In genomic region chr11:70969271-70969794, GRCm38 (mm10) we compare ENCODE assay signal across 8 mouse cellular contexts. TPM values are rescaled to one million over a fixed set of nuclear protein-coding genes. Genes with fewer than 3 reads are reported as not detected.
DNase-seq lines count a peak whose midpoint lies in the region; ATAC-seq lines count a peak whose summit lies in the region.

No protein-coding gene starts in this region.

- H3K27me3 ChIP-seq in hindbrain, embryonic 16.5 days (replicated peaks; ENCODE audit: control insufficient read depth, insufficient read depth, low read length), result no peaks in the 10 kb centered on the region
- no peaks in the 10 kb centered on the region for H3K27me3 ChIP-seq in midbrain, embryonic 12.5 days

- peak overlapping the region; percentile 88 for H3K4me2 ChIP-seq in hindbrain, embryonic 16.5 days (ENCODE audit: low read length)
- H3K4me2 ChIP-seq in midbrain, embryonic 12.5 days (replicated peaks), result peak overlapping the region; percentile 80

- H3K9ac ChIP-seq in hindbrain, embryonic 16.5 days (ENCODE audit: low read depth, low read length), result peak overlapping the region; percentile 93
- H3K9ac ChIP-seq in midbrain, embryonic 12.5 days (replicated peaks), result peak overlapping the region; percentile 87

- peak overlapping the region; percentile 92 for H3K27ac ChIP-seq in hindbrain, embryonic 16.5 days (ENCODE audit: low read depth, low read length)
- peak overlapping the region; percentile 85 for H3K27ac ChIP-seq in midbrain, embryonic 12.5 days (replicated peaks)

- 1% methylated on average over 25 of the region's 25 CpGs for WGBS in hindbrain, embryonic 16.5 days
- under 1% methylated on average over 25 of the region's 25 CpGs for WGBS in midbrain, embryonic 12.5 days

- peak overlapping the region; percentile 94 for H3K4me3 ChIP-seq in hindbrain, embryonic 16.5 days (ENCODE audit: low read length)
- peak overlapping the region; percentile 74 for H3K4me3 ChIP-seq in midbrain, embryonic 12.5 days

- peak; percentile 22; the same call in 1 of the 2 replicates for ATAC-seq in frontal cortex, adult (ENCODE audit: low TSS enrichment)
- peak; percentile 19 for ATAC-seq in hindbrain, embryonic 16.5 days
- ATAC-seq in midbrain, embryonic 12.5 days (ENCODE audit: low FRiP score, low read depth), result peak; percentile 13

- no peak for DNase-seq in frontal cortex, postnatal 36 days (ENCODE audit: low spot score in 2 of 2)
- peak; percentile 10 for DNase-seq in thymus, postnatal 0 days (ENCODE audit: low spot score)
- no peak for DNase-seq in thymus, postnatal 14 days
- DNase-seq in cerebellum, adult 9-10 months, result no peak
- DNase-seq in frontal cortex, postnatal 14 days (ENCODE audit: low spot score in 2 of 2), result no peak

- peaks cover 15% of the 10 kb centered on the region for H3K4me1 ChIP-seq in hindbrain, embryonic 16.5 days (ENCODE audit: control insufficient read depth, insufficient read depth, low read depth, low read length)
- H3K4me1 ChIP-seq in midbrain, embryonic 12.5 days, result peaks cover 15% of the 10 kb centered on the region

- H3K9me3 ChIP-seq in hindbrain, embryonic 16.5 days (ENCODE audit: control insufficient read depth, low read length), result no peaks in the 10 kb centered on the region
- no peaks in the 10 kb centered on the region for H3K9me3 ChIP-seq in midbrain, embryonic 12.5 days

- H3K36me3 ChIP-seq in hindbrain, embryonic 16.5 days (ENCODE audit: control insufficient read depth, insufficient read depth, low read length), result peaks cover 23% of the 10 kb centered on the region
- peaks cover 35% of the 10 kb centered on the region for H3K36me3 ChIP-seq in midbrain, embryonic 12.5 days

RNA-seq across cellular contexts. Expression of gene Nup88, which starts 0.4 kb away (rescaled TPM):
- polyA plus RNA-seq in thymus, postnatal 0 days (2015; fragmentation: Nextera tagmentation; extraction: Ambion mirVana), result 110 and 111 TPM in 2 replicates
- polyA plus RNA-seq in hindbrain, embryonic 16.5 days (2015; fragmentation: Nextera tagmentation; extraction: Ambion mirVana), result 108 and 116 TPM in 2 replicates
- polyA plus RNA-seq in midbrain, embryonic 12.5 days (2016; fragmentation: Nextera tagmentation; extraction: Ambion mirVana), result 148 and 151 TPM in 2 replicates

RNA-seq across cellular contexts. Expression of gene Rpain, which starts 0.7 kb away (rescaled TPM):
- 85.4 and 92.6 TPM in 2 replicates for polyA plus RNA-seq in thymus, postnatal 0 days (2015; fragmentation: Nextera tagmentation; extraction: Ambion mirVana)
- polyA plus RNA-seq in hindbrain, embryonic 16.5 days (2015; fragmentation: Nextera tagmentation; extraction: Ambion mirVana), result 69.6 and 69.8 TPM in 2 replicates
- 68.2 and 75.6 TPM in 2 replicates for polyA plus RNA-seq in midbrain, embryonic 12.5 days (2016; fragmentation: Nextera tagmentation; extraction: Ambion mirVana)

RNA-seq across cellular contexts. Expression of gene C1qbp, which starts 13.5 kb away (rescaled TPM):
- 278 and 301 TPM in 2 replicates for polyA plus RNA-seq in thymus, postnatal 0 days (2015; fragmentation: Nextera tagmentation; extraction: Ambion mirVana)
- 179 and 184 TPM in 2 replicates for polyA plus RNA-seq in hindbrain, embryonic 16.5 days (2015; fragmentation: Nextera tagmentation; extraction: Ambion mirVana)
- 209 and 224 TPM in 2 replicates for polyA plus RNA-seq in midbrain, embryonic 12.5 days (2016; fragmentation: Nextera tagmentation; extraction: Ambion mirVana)

RNA-seq across cellular contexts. Expression of gene Dhx33, which starts 34.9 kb away (rescaled TPM):
- 7.4 and 7.5 TPM in 2 replicates for polyA plus RNA-seq in thymus, postnatal 0 days (2015; fragmentation: Nextera tagmentation; extraction: Ambion mirVana)
- 12.4 and 14.7 TPM in 2 replicates for polyA plus RNA-seq in hindbrain, embryonic 16.5 days (2015; fragmentation: Nextera tagmentation; extraction: Ambion mirVana)
- 19.3 and 20.0 TPM in 2 replicates for polyA plus RNA-seq in midbrain, embryonic 12.5 days (2016; fragmentation: Nextera tagmentation; extraction: Ambion mirVana)

RNA-seq across cellular contexts. Expression of gene Mis12, which starts 50.1 kb away (rescaled TPM):
- polyA plus RNA-seq in thymus, postnatal 0 days (2015; fragmentation: Nextera tagmentation; extraction: Ambion mirVana), result 30.5 and 32.2 TPM in 2 replicates
- polyA plus RNA-seq in hindbrain, embryonic 16.5 days (2015; fragmentation: Nextera tagmentation; extraction: Ambion mirVana), result 32.3 and 33.4 TPM in 2 replicates
- polyA plus RNA-seq in midbrain, embryonic 12.5 days (2016; fragmentation: Nextera tagmentation; extraction: Ambion mirVana), result 52.7 and 57.1 TPM in 2 replicates
